Mouse (Mus musculus) stomach, embryonic 14.5 days (tissue): Measurements from ENCODE around the gene Abhd5. TPM values are rescaled to one million over a fixed set of nuclear protein-coding genes. Genes with fewer than 3 reads are reported as not detected.

ENCODE experiments used
- ATAC-seq: fragments of 200-750 bp; cut with Nextera tagmentation; 2 replicates; pipeline ENCODE4 v1.8.0; 2017; ENCODE audit warnings: low read depth, moderate TSS enrichment; ENCODE audit not compliant: insufficient number of reproducible peaks, insufficient read depth, low FRiP score
- H3K27ac ChIP-seq: fragments of 300-500 bp; sonication (generic); 2 replicates; pipeline ENCODE4 v1.5.1; 2014; ENCODE audit warnings: mild to moderate bottlenecking, low read length, moderate library complexity, mixed read lengths
- H3K27me3 ChIP-seq: fragments of 300-500 bp; sonication (generic); 2 replicates; pipeline ENCODE4 v1.6.1; 2014; ENCODE audit warnings: low read length, control low read depth, mixed read lengths; ENCODE audit not compliant: control insufficient read depth, insufficient read depth
- H3K36me3 ChIP-seq: fragments of 300-500 bp; sonication (generic); 2 replicates; pipeline ENCODE4 v1.6.1; 2014; ENCODE audit warnings: mild to moderate bottlenecking, control low read depth, low read length, moderate library complexity, mixed read lengths; ENCODE audit not compliant: control insufficient read depth, insufficient read depth
- H3K4me1 ChIP-seq: fragments of 300-500 bp; sonication (generic); 2 replicates; pipeline ENCODE4 v1.6.1; 2014; ENCODE audit warnings: low read length, control low read depth, mixed read lengths; ENCODE audit not compliant: control insufficient read depth, insufficient read depth
- H3K4me2 ChIP-seq: fragments of 300-500 bp; sonication (generic); replicated peaks from 2 replicates; pipeline ENCODE4 v1.6.1; 2014; ENCODE audit warnings: low read depth, low read length, control low read depth
- H3K4me3 ChIP-seq: fragments of 300-500 bp; sonication (generic); 2 replicates; pipeline ENCODE4 v1.5.1; 2014; ENCODE audit warnings: low read depth, low read length, control low read depth
- H3K9ac ChIP-seq: fragments of 300-500 bp; sonication (generic); replicated peaks from 2 replicates; pipeline ENCODE4 v1.6.1; 2014; ENCODE audit warnings: low read depth, mild to moderate bottlenecking, control low read depth, low read length, moderate library complexity, mixed read lengths
- H3K9me3 ChIP-seq: fragments of 300-500 bp; sonication (generic); 2 replicates; pipeline ENCODE4 v1.6.1; 2016; ENCODE audit warnings: low read depth, low read length, control low read depth; ENCODE audit not compliant: control insufficient read depth
- WGBS: fragments of 180-500 bp; shearing (Covaris S2); extraction: QIAGEN DNeasy Blood & Tissue Kit; methylation state at CpG from one replicate; pipeline ENCODE4 v1.1.7; 2014; 5-methylcytosine and 5-hydroxymethylcytosine counted together
- polyA plus RNA-seq: library from polyadenylated mRNA; unstranded; fragments of >200 nt; fragmentation: Nextera tagmentation; extraction: Ambion mirVana; gene quantifications from 2 replicates; pipeline ENCODE4 v1.2.1, GENCODE M21; 2014

Abhd5 gene
- polyA plus RNA-seq, 1 experiment from 2014 or later, result 24.6 TPM

- no peaks in the 10 kb centered on the region for H3K4me1 ChIP-seq
- H3K9me3 ChIP-seq, result no peaks in the 10 kb centered on the region
- H3K4me3 ChIP-seq, result peak overlapping the region; percentile 64
- WGBS, result under 1% methylated on average over 30 of the region's 30 CpGs
- peak overlapping the region; percentile 51 for H3K4me2 ChIP-seq
- no peak overlapping the region for H3K27ac ChIP-seq
- H3K9ac ChIP-seq, result peak overlapping the region; percentile 70
- no peaks in the 10 kb centered on the region for H3K36me3 ChIP-seq
- no peak for ATAC-seq
- H3K27me3 ChIP-seq, result no peaks in the 10 kb centered on the region
Observed at GRCm38 (mm10) chr9:122352025-122352392, 601 bp downstream of the Abhd5 start.

- Histone ChIP-seq H3K4me2 (no peak overlapping the region), H3K9ac (no peak overlapping the region), H3K27me3 (no peaks in the 10 kb centered on the region), H3K4me3 (no peak overlapping the region), H3K27ac (no peak overlapping the region), H3K4me1 (no peaks in the 10 kb centered on the region), H3K9me3 (no peaks in the 10 kb centered on the region), H3K36me3 (no peaks in the 10 kb centered on the region)
- WGBS, result 81% methylated on average over 4 of the region's 4 CpGs
- no peak for ATAC-seq
Observed at GRCm38 (mm10) chr9:122352911-122353310, 1.5 kb downstream of the Abhd5 start.

- no peak for ATAC-seq
- Histone ChIP-seq H3K9me3 (no peaks in the 10 kb centered on the region), H3K27me3 (no peaks in the 10 kb centered on the region), H3K27ac (no peak overlapping the region), H3K4me2 (no peak overlapping the region), H3K9ac (no peak overlapping the region), H3K4me1 (no peaks in the 10 kb centered on the region), H3K36me3 (no peaks in the 10 kb centered on the region), H3K4me3 (no peak overlapping the region)
- WGBS, result 79% methylated on average over 3 of the region's 3 CpGs
Observed at GRCm38 (mm10) chr9:122354240-122354639, 2.8 kb downstream of the Abhd5 start.

- H3K4me3 ChIP-seq, result no peak overlapping the region
- H3K27ac ChIP-seq, result no peak overlapping the region
- no peaks in the 10 kb centered on the region for H3K4me1 ChIP-seq
- no peak overlapping the region for H3K9ac ChIP-seq
- 89% methylated on average over 1 of the region's 1 CpGs for WGBS
- no peak overlapping the region for H3K4me2 ChIP-seq
- no peaks in the 10 kb centered on the region for H3K9me3 ChIP-seq
- H3K36me3 ChIP-seq, result no peaks in the 10 kb centered on the region
- no peak for ATAC-seq
- H3K27me3 ChIP-seq, result no peaks in the 10 kb centered on the region
Observed at GRCm38 (mm10) chr9:122357073-122357472, 5.7 kb downstream of the Abhd5 start.

GRCm38 (mm10) chr9:122357626-122358025, 6.2 kb downstream of the Abhd5 start:
- H3K27ac ChIP-seq, result no peak overlapping the region

GRCm38 (mm10) chr9:122364171-122364570, 12.8 kb downstream of the Abhd5 start:
- H3K4me1 ChIP-seq, result no peaks in the 10 kb centered on the region
- no peaks in the 10 kb centered on the region for H3K27me3 ChIP-seq
- H3K4me3 ChIP-seq, result no peak overlapping the region
- H3K27ac ChIP-seq, result no peak overlapping the region
- H3K4me2 ChIP-seq, result no peak overlapping the region
- H3K9me3 ChIP-seq, result no peaks in the 10 kb centered on the region
- no peak for ATAC-seq
- no peak overlapping the region for H3K9ac ChIP-seq
- WGBS, result 85% methylated on average over 1 of the region's 1 CpGs
- H3K36me3 ChIP-seq, result no peaks in the 10 kb centered on the region

More at GRCm38 (mm10) chr9:122357626-122358025, 6.2 kb downstream of the Abhd5 start:
- ATAC-seq, result no peak
- no peak overlapping the region for H3K4me3 ChIP-seq
- H3K9ac ChIP-seq, result no peak overlapping the region
- H3K4me1 ChIP-seq, result no peaks in the 10 kb centered on the region
- no peak overlapping the region for H3K4me2 ChIP-seq
- H3K9me3 ChIP-seq, result no peaks in the 10 kb centered on the region
- 66% methylated on average over 1 of the region's 1 CpGs for WGBS
- H3K36me3 ChIP-seq, result no peaks in the 10 kb centered on the region
- H3K27me3 ChIP-seq, result no peaks in the 10 kb centered on the region

GRCm38 (mm10) chr9:122370292-122370794, 18.9 kb downstream of the Abhd5 start:
- ATAC-seq, result no peak
- WGBS, result 91% methylated on average over 6 of the region's 6 CpGs

GRCm38 (mm10) chr9:122372506-122372905, 21.1 kb downstream of the Abhd5 start:
- H3K27ac ChIP-seq, result no peak overlapping the region
- H3K4me1 ChIP-seq, result no peaks in the 10 kb centered on the region
- H3K4me3 ChIP-seq, result no peak overlapping the region
- H3K27me3 ChIP-seq, result no peaks in the 10 kb centered on the region
- H3K9ac ChIP-seq, result no peak overlapping the region
- H3K4me2 ChIP-seq, result no peak overlapping the region
- no peak for ATAC-seq
- H3K9me3 ChIP-seq, result no peaks in the 10 kb centered on the region
- no peaks in the 10 kb centered on the region for H3K36me3 ChIP-seq
- 31% methylated on average over 4 of the region's 4 CpGs for WGBS

More at GRCm38 (mm10) chr9:122370292-122370794, 18.9 kb downstream of the Abhd5 start:
- Histone ChIP-seq H3K9ac (no peak overlapping the region), H3K27me3 (no peaks in the 10 kb centered on the region), H3K27ac (no peak overlapping the region), H3K36me3 (no peaks in the 10 kb centered on the region), H3K4me3 (no peak overlapping the region), H3K4me1 (no peaks in the 10 kb centered on the region), H3K4me2 (no peak overlapping the region), H3K9me3 (no peaks in the 10 kb centered on the region)

- H3K27ac ChIP-seq, result no peak overlapping the region
- no peak overlapping the region for H3K4me3 ChIP-seq
- no peak for ATAC-seq
Observed at GRCm38 (mm10) chr9:122372991-122373390, 21.6 kb downstream of the Abhd5 start.

More at GRCm38 (mm10) chr9:122372991-122373390, 21.6 kb downstream of the Abhd5 start:
- no peak overlapping the region for H3K4me2 ChIP-seq
- H3K4me1 ChIP-seq, result no peaks in the 10 kb centered on the region
- H3K27me3 ChIP-seq, result no peaks in the 10 kb centered on the region
- 67% methylated on average over 1 of the region's 1 CpGs for WGBS
- H3K36me3 ChIP-seq, result no peaks in the 10 kb centered on the region
- H3K9me3 ChIP-seq, result no peaks in the 10 kb centered on the region
- no peak overlapping the region for H3K9ac ChIP-seq
